Mouse (Mus musculus) adrenal gland, postnatal 10 days (tissue): Measurements from ENCODE around the gene Stac. TPM values are rescaled to one million over a fixed set of nuclear protein-coding genes. Genes with fewer than 3 reads are reported as not detected.

Experiments
- DNase-seq: peaks from one replicate; pipeline ENCODE4 v3.0.0; 2021; ENCODE audit warnings: mixed read lengths
- total RNA-seq, 2 experiments: library from RNA; stranded (reverse); gene quantifications; 2 replicates each; pipeline ENCODE4 v1.2.3; 2021

Gene Stac
- total RNA-seq, 2 experiments from 2014 or later = 7.3 to 11.4 TPM

GRCm38 (mm10) chr9:111606603-111607002, 83.5 kb downstream of the Stac start:
- no peak for DNase-seq

DNA sequence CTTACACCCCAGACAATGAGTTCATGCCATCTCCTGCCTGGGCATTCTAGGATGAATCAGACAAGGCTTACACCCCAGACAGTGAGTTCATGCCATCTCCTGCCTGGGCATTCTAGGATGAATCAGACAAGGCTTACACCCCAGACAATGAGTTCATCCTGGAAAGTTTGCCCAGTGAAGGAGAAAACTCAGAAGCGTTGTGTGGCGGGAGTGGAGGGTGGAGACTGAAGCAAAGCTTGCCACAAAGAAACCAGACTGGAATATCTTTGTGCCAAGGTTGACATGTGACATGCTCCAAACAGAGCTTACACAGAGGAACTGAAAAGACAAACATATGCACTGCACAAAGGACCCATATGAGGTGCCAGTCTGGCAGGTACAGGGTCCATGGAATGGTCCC, 102.6 kb downstream of the Stac start:
- DNase-seq = no peak

DNA sequence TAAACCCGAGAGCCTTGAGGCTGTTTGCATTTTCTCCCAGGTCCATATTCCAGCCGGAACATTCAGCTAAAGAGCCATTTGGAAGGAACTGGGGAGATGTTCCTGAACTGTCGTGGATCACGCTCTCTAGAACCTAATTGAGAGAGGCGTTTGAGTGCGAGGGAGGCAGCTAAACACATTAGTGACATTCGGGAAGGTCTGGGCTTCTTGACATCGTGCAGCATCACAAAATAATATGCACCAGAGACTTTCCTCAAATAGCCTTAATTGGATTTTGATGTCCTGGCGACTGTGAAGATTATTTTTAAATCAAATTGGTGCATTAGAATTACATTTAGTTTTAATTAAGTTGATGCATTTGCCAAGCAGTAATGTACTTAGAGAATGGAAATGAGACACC, 111.4 kb downstream of the Stac start:
- no peak for DNase-seq

DNA sequence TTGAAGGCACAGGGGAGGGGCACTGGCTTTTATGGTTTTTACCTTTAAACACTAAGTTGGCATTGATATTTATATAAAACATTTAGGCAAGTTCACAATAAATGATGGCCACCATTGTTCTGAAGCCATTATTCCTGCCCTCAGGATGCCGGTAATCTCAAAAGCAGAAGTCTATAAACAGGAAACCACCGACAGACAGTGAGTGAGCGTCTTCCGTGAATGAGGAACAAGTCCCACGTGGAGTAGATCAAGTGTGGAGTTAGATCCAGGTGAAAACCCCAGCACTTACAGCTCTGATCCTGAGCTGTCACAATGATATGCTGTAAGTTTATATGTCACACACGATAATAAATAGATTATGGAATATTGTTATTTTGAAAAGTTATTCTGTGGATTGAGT, 112.7 kb downstream of the Stac start:
- DNase-seq = no peak

DNA sequence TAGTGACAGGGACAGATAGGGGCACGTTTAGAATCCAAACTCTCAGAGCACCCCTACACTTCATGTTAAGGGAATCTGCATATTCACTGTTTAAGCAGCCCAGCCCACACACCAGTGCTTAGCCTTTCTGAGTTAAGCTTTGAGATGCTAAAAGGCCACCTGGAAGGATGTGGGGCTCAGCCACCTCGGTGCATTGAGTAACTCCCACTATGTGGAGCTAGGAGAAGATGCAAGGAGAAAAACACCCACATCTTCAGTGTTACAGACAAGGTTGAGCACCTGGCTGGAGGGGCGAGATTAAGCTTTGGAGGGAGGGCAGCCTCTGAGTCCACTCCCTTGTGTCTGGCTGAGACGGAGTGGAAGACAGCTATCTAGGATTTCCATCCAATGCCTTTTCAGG, 114.3 kb downstream of the Stac start:
- DNase-seq = no peak

- DNase-seq = no peak
These were observed 116.3 kb downstream of the Stac start for GRCm38 (mm10) chr9:111573836-111574235.

DNA sequence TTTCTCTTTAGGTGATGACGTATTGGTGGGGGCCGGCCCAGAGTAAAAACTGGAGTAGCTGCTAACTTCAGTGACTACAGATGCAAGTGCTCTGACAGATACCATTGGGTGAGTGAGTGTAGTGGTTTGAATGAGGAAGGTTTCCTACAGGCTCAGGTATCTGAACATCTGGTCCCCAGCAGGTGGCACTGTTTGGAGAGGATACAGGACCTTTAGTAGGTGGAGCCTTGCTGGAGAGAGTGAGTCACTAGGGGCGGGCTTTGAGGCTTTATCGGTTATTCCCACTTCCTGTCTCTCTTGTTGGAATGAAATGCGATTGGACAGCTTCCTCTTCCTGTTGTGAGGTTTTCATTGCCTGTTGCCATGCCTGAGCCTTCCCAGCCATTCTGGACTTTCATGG, 118.5 kb downstream of the Stac start:
- DNase-seq = peak; percentile 51

- DNase-seq = no peak
These were observed 126.0 kb downstream of the Stac start for GRCm38 (mm10) chr9:111564176-111564575.

DNA sequence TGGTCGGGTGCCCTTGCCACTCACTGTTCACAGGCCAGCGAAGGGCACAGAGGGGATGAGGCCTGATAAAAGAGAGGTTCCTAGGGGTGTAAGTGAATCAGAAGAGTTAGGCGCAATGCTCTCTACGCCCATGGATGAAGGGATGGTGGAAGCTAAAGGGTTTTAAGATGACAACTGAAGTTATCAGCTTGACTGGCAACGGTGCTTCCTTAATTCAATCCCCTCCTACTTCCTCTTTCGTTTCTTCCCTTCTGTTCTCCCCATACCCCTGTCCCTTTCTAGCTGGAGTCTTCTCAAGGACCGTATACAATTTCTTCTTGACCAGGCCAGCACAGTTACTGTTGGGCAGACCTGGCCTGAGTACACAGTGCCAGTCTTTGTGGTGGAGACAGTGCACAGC, 126.9 kb downstream of the Stac start:
- no peak for DNase-seq

DNA sequence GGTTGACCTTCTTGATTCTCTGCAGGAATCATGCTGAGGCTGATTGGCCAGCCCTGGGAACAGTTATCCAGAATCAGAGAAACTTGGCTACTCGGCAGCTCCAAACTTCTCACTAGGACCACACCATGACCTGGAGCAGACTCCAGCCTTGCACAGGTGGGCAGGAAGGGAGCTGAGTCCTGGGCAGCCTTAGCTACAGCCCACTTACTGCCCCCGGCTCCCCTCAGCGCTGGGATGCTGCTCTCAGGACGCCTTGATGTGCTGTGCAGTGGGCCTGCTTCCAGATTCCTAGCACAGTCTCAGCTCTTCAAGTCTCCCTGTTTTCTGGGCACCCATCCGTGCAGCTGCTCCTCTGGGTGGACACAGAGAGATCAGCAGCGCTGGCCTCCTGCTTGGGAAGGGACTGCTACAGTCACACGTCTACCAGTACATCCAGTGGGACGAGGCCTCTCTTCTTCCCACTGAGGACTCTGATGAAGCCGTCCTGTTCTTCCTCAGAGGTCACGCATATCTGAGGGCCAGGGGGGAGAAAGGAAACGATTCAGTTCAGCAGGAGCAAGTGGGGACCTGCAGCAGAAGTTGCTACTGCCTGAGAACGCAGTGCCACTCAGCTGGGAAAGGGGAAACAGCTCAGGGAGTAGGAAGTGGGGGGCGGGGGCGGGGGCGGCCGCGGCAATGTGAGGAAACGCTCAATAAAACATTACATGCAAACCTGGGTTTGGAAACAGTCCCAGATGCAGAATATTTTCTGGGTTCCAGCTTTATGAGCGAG, 127.7 kb downstream of the Stac start:
- DNase-seq = no peak

GRCm38 (mm10) chr9:111556699-111557098, 133.4 kb downstream of the Stac start:
- DNase-seq = no peak

GRCm38 (mm10) chr9:111552865-111553264, 137.3 kb downstream of the Stac start:
- no peak for DNase-seq

DNA sequence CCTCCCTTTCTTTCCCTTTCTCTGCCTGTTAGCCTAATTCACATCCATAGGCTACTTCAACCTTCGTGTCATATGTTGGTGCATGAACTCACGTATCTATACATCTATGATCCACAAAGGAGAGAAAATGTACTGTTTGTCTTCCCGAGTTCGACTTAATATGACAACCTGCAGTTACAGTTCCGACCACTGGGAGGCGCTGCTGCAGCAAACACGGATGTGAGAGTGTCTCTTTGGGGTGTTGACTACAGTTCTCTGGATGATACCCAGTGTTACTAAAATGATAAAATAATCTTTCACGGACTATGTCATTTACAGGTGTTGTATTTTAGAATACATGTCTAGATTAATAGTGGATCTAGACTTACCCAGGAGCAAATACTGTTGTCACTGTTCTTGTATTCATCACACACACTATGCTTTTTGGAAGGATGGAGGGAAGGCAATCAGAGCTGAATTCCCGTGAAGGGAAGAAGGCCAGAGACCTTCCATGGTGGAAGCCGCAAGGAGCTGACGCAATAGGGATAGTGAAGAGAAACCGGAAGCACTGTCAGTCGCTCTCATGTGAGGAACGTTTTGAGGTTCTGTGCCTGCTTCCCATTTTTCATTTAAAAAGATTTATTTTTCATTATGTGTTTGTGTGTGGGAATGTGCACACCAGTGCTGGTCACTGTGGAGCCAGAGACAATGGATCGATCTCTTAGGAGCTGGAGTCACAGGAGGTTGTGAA, 138.5 kb downstream of the Stac start:
- peak; percentile 44 for DNase-seq

DNA sequence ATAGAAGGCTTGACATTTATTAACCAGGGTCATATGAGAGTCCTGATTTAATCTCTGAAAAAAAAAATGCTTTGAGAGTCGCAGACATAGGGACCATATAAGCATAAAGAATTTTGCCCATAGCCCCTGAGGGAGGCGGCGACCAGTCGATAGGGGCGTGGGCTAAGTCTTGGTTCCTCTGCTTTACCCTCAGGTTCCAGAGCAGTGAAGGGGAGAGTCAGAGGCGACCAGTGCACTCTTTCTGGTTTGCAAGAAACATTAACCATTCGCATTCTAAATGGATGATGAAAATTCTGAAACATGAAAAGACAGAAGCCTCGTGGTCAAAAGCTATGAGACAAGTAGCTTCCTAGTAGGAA, 139.2 kb downstream of the Stac start:
- no peak for DNase-seq

DNA sequence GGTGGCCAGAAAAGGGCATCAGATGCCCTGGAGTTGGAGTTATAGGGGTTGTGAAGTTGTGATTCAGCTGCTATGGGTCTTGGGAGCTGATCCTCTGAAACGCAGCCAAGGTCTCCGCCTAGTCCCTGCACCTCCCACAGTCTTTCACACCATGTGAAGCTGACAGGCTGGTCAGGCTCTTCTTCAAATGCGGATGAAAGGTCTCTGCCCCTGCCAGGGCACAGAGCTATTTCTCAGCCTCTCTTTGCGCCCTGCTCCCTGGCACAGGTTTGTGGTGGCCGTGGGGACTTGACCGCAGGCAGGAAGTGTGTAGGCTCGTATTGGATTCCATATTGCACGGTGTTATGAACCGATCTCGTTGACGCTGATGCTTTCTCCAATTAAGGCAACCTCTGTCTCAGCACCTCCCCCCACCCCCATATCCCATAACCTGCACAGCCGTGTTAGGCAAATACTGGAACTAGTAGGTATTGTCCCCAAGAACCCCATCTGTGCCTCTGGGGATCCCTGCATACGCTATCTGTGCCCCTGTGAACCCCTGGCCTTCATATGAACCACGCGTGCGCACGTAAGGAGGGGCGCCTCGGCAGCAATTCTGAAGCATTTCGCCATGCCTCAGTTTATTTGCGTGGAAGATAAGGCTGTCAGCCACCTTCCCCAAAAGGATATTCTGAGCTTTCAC, 139.7 kb downstream of the Stac start:
- DNase-seq = no peak

DNA sequence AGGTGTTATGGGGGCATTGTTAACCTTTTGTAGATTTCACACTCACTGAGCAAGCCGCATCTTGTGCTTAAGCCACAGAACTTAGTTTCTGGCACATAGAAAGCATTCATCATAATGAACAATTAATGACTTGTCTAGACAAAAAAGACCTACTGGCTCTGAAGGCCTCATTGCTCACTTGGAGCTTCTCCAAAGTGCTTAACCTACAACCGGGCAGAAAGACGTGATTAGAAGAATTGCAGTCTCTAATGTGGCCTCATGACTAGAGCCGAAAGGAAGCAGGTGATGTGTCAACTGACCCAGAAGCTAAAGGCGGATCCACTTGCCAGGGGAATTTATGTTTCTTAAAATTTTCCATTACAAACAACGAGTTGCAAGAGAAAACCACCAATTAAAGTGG, 147.5 kb downstream of the Stac start:
- DNase-seq = no peak

- DNase-seq = no peak
These were observed 154.6 kb downstream of the Stac start for GRCm38 (mm10) chr9:111535445-111536064.

GRCm38 (mm10) chr9:111534744-111535423, 155.3 kb downstream of the Stac start:
- DNase-seq = no peak

DNA sequence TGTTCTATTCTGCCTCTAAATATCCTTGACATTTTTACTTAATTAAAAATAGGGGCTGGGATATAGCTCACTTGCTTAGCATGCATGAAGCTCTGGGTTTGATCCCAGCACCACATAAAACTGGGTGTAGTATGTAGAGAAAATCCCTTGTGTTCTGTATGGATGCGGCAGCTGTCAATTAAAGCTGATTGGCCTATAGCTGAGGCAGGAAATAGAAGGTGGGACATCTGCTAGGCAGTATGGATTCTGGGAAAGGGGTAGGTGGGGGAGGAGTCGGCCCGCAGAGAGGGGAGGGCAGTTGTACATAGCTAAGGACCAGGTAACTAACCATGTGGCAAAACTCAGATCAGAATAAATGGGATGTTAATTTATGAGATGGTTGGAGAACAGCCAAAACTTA, 166.3 kb downstream of the Stac start:
- no peak for DNase-seq

- no peak for DNase-seq
These were observed 167.0 kb downstream of the Stac start for GRCm38 (mm10) chr9:111523111-111523510.

- DNase-seq = no peak
These were observed 167.9 kb downstream of the Stac start for GRCm38 (mm10) chr9:111522226-111522625.

DNA sequence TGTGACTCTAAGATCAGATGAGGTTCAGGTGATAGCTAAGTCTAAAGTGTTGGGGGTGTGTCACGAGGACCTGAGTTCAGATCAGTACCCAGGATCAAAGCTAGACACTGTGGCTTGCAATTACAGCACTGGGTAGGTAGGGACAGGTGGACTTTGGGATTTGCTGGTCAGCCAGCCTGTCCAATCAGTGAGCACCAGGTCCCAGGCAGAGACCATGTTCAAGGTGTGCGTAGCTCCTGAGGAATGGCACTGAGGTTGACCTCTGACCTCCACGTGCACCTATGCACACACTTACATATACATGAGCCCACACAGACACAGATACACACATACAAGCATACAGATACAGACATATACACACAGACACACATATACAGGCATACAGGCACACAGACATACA, 174.6 kb downstream of the Stac start:
- DNase-seq = no peak
